Mouse (Mus musculus) left cerebral cortex, postnatal 14 days (tissue): ENCODE measurements around the gene Hnrnpu. TPM values are rescaled to one million over a fixed set of nuclear protein-coding genes. Genes with fewer than 3 reads are reported as not detected.

Experiments
- DNase-seq, 2 experiments: peaks; one replicate each; pipeline ENCODE4 v3.0.0; 2021 to 2022; ENCODE audit warnings: low spot score in 2 of 2, mixed read lengths in 1 of 2
- intact Hi-C: fragments of 180-260 bp; cut with DNase I; formaldehyde crosslinking; loops from one replicate; pipeline ENCODE4 v1.15.1; 2025
- microRNA-seq, 2 experiments: library from miRNA; unstranded; fragments of <30 nt; microRNA quantifications; one replicate each; pipeline ENCODE4 v1.2.0; 2022
- total RNA-seq, 2 experiments: library from RNA; stranded (reverse); gene quantifications; 2 replicates each; pipeline ENCODE4 v1.2.3; 2021

Gene Hnrnpu
- total RNA-seq, 2 experiments from 2014 or later, result 400 to 403 TPM

DNA sequence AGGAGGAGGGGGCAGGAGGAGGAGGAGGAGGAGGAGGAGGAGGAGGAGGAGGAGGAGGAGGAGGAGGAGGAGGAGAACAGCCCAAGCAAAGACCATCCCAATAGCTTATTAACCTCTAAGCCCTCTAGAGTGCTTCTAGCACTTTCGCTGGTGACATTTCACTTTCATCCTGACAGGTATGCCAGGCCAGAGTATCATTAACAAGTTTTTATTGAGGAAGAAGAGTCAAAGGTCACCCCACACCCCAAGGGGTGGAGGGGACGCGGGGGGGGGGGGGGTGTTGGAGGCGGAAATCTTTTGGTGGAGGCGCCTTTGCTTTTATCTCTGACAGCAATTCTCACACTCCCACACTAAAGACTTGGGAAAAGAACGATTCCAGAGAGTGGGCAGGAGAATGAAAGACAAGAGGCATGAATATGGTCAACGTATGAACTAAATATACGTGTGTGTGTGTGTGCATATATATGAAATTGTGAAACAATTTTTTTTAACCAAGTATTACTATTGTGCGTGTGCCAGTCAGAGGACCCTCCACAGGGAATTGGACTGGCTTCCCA is 62.3 kb downstream of the Hnrnpu start:
- intact Hi-C loops, result no loop called here
- peak; percentile 14 to 45 for DNase-seq

Small RNAs within 50 kb of the gene (microRNA-seq; reads per million reads assigned to microRNA genes)
- gene Gm27458, result 0 reads per million in 2 experiments

Other genes with a start within 250 kb of the Hnrnpu start
- gene Desi2, start 150.4 kb downstream of the Hnrnpu start, total RNA-seq, result 10 to 100 TPM; 21.3 to 23.3 TPM
- 10 to 100 TPM; 29.4 to 29.6 TPM for gene Cox20, start 18.7 kb downstream of the Hnrnpu start, total RNA-seq
- 10 to 100 TPM in 1 of 2 experiments, 1 to 10 TPM in 1; 9.8 to 11.3 TPM for gene Efcab2, start 68.3 kb upstream of the Hnrnpu start, total RNA-seq
- 10 to 100 TPM; 11.6 to 11.8 TPM for gene Kif26b, start 191.3 kb upstream of the Hnrnpu start, total RNA-seq